Mouse (Mus musculus) hindbrain, embryonic 16.5 days (tissue): ENCODE measurements around the gene Mfsd2a. TPM values are rescaled to one million over a fixed set of nuclear protein-coding genes. Genes with fewer than 3 reads are reported as not detected.
"Not testable (repeated sequence)": the region's sequence is repeated elsewhere in the genome, so short reads cannot be mapped to it uniquely, and the experiment has no call there.

Experiments used
- ATAC-seq: fragments of 200-750 bp; cut with Nextera tagmentation; 2 replicates; pipeline ENCODE4 v1.8.0; 2017; ENCODE audit warnings: moderate TSS enrichment, moderate library complexity
- H3K27ac ChIP-seq: fragments of 300-500 bp; sonication (generic); 2 replicates; pipeline ENCODE4 v1.5.1; 2014; ENCODE audit warnings: low read depth, mild to moderate bottlenecking, control low read depth, low read length, moderate library complexity
- H3K27me3 ChIP-seq: fragments of 300-500 bp; sonication (generic); replicated peaks from 2 replicates; pipeline ENCODE4 v1.6.1; 2014; ENCODE audit warnings: low read length; ENCODE audit not compliant: control insufficient read depth, insufficient read depth
- H3K36me3 ChIP-seq: fragments of 300-500 bp; sonication (generic); 2 replicates; pipeline ENCODE4 v1.6.1; 2014; ENCODE audit warnings: mild to moderate bottlenecking, low read length, moderate library complexity, mixed read lengths; ENCODE audit not compliant: control insufficient read depth, insufficient read depth
- H3K4me1 ChIP-seq: fragments of 300-500 bp; sonication (generic); 2 replicates; pipeline ENCODE4 v1.6.1; 2014; ENCODE audit warnings: low read depth, low read length; ENCODE audit not compliant: control insufficient read depth, insufficient read depth
- H3K4me2 ChIP-seq: fragments of 300-500 bp; sonication (generic); 2 replicates; pipeline ENCODE4 v1.6.1; 2014; ENCODE audit warnings: mild to moderate bottlenecking, low read length, control low read depth, moderate library complexity
- H3K4me3 ChIP-seq: fragments of 300-500 bp; sonication (generic); 2 replicates; pipeline ENCODE4 v1.5.1; 2014; ENCODE audit warnings: mild to moderate bottlenecking, low read length, control low read depth, moderate library complexity
- H3K9ac ChIP-seq: fragments of 300-500 bp; sonication (generic); 2 replicates; pipeline ENCODE4 v1.6.1; 2014; ENCODE audit warnings: low read depth, mild to moderate bottlenecking, control low read depth, low read length, moderate library complexity
- H3K9me3 ChIP-seq: fragments of 300-500 bp; sonication (generic); 2 replicates; pipeline ENCODE4 v1.6.1; 2014; ENCODE audit warnings: mild to moderate bottlenecking, low read length, moderate library complexity; ENCODE audit not compliant: control insufficient read depth
- WGBS: fragments of 180-500 bp; shearing (Covaris S2); extraction: QIAGEN DNeasy Blood & Tissue Kit; methylation state at CpG from one replicate; pipeline ENCODE4 v1.1.7; 2014; 5-methylcytosine and 5-hydroxymethylcytosine counted together
- polyA plus RNA-seq: library from polyadenylated mRNA; unstranded; fragments of >200 nt; fragmentation: Nextera tagmentation; extraction: Ambion mirVana; gene quantifications from 2 replicates; pipeline ENCODE4 v1.2.1, GENCODE M21; 2015

The Mfsd2a gene
- polyA plus RNA-seq, 1 experiment from 2014 or later: 36.5 TPM

DNA sequence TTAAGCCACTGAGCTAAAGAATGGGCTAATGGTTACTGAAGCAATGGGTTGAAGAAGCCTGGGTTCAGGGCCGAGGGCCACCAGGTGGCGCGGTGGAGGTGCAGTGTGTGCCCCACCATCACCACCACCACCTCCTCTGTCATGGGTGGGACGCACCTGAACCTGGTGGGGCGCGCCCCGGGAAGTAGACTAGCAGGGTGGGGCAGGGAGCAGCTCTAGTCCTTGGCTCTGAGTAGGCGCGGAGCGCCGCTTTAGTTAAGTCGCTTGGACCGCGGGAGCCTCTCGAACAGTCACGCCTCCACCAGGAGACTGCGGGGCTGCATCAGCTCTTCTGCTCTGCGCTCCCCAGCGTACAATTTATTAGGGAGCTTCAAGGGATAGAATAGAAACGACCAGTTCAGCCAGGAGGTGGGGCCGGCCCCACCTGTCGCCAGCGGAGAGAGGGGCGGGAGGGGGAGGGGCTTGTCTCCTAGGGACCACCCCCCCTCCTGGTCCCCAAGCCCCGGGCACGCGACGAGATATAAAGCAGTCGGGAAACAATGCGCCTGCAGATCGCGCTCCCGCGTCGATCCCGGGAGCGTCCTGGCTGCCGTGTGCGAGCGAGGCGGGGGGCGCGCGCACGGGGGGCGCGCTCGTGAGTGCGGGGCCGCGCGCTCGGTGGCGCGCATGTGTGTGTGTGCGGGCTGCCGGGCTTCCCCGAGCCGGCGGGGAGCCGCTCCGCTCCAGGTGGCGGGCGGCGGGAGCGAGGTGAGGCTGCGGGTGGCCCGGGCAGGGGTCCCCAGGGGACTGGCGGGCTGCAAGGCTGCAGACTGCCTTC is 34.6 kb upstream of the Mfsd2a start, which contains the start of gene Mycl:
Gene Mycl (plus strand): TSS at position 249 of the 817 bp plus-strand sequence.
- Histone ChIP-seq H3K9ac (peak within 1 kb of the TSS; percentile 93), H3K27me3 (no peaks in the 10 kb centered on the region), H3K27ac (peak within 1 kb of the TSS; percentile 90), H3K9me3 (no peaks in the 10 kb centered on the region), H3K4me1 (peaks cover 25% of the 10 kb centered on the region), H3K4me3 (peak within 1 kb of the TSS; percentile 93), H3K4me2 (peak within 1 kb of the TSS; percentile 63), H3K36me3 (no peaks in the 10 kb centered on the region)
- WGBS: under 1% methylated on average over 53 of the region's 69 CpGs
- peak; percentile 85 for ATAC-seq

DNA sequence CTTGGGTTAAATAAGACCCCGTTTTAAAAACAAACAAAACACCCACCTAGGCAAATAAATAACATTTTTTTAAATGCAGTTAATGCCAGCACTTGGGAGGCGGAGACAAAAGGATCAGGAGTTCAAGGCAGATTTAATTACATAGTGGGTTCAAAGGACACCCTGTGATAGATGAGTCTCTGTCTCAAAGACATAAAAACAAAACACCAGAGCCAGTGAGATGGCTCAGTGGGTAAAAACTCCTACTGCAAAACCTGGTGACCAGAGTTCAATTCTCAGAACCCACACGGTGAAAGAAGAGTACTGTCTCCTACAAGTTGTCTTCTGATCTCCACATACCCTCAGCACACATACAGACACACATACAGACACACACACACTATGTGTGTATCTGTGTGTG is 31.3 kb upstream of the Mfsd2a start:
- Histone ChIP-seq H3K4me1 (peaks cover 5% of the 10 kb centered on the region), H3K9me3 (no peaks in the 10 kb centered on the region), H3K9ac (no peak overlapping the region), H3K4me3 (no peak overlapping the region), H3K36me3 (no peaks in the 10 kb centered on the region), H3K4me2 (no peak overlapping the region), H3K27ac (no peak overlapping the region), H3K27me3 (no peaks in the 10 kb centered on the region)
- no peak for ATAC-seq
- WGBS: 61% methylated on average over 3 of the region's 3 CpGs

DNA sequence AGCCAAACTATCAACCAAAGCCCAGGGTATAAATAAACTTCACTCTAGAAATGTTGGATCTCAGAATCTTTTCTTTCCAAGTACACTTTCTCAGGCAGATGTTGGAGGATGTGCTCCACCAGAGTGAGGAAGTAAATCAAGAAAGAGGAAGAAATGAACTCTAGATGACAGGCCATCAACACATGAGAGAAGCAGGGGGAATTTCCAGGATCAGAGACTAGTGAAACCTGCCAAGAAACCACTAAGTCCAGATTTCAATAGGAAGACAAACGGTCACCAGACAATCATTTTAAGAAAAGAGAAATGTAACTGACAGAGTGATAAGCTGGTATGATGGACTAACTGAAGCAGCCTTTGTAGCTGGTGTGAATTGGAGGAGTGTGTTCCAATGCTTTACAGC is 30.2 kb upstream of the Mfsd2a start:
- H3K4me2 ChIP-seq: no peak overlapping the region
- no peak overlapping the region for H3K9ac ChIP-seq
- no peaks in the 10 kb centered on the region for H3K36me3 ChIP-seq
- no peaks in the 10 kb centered on the region for H3K27me3 ChIP-seq
- no peak overlapping the region for H3K27ac ChIP-seq
- peaks cover 3% of the 10 kb centered on the region; the same call in 1 of the 2 replicates for H3K4me1 ChIP-seq
- 78% methylated on average over 1 of the region's 1 CpGs for WGBS
- H3K9me3 ChIP-seq: no peaks in the 10 kb centered on the region
- no peak overlapping the region for H3K4me3 ChIP-seq
- ATAC-seq: no peak

DNA sequence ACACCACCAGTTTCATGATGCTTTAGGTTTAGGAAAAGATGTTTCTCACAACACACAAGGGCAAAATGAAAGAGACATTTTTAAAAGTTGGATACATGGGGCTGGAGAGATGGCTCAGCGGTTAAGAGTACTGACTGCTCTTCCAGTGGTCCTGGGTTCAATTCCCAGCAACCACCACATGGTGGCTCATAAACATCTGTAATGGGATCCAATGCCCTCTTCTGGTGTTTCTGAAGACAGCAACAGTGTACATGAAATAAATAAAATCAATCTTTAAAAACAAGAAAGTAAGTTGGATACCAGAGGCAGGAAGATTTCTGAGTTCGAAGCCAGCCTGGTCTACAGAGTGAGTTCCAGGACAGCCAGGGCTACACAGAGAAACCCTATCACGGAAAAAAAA is 27.0 kb upstream of the Mfsd2a start:
- H3K9ac ChIP-seq, H3K4me2 ChIP-seq, ATAC-seq, H3K36me3 ChIP-seq, H3K27ac ChIP-seq, H3K27me3 ChIP-seq, H3K4me3 ChIP-seq, H3K4me1 ChIP-seq, H3K9me3 ChIP-seq: not testable (repeated sequence)
- 62% methylated on average over 3 of the region's 3 CpGs for WGBS

DNA sequence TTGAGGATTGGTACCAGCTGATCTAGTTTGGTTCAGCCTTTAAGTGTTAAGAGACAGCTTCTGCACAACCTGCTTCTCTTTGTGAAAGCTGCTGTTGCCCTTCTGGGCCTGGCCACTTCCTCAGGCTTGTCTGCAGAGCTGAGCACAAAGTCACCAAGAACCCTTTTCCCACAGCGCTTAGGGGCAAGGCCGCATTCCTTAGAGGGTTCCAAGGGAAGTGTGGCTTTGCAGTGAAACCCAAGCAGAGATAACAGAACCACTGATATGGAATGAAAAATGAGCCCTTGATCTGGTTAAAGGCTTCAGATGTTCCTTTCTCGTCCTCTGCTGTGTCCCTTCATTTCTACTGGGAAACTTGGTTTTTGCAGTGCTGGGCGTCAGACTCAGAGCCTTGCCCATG is 26.4 kb upstream of the Mfsd2a start:
- no peaks in the 10 kb centered on the region for H3K4me1 ChIP-seq
- no peak for ATAC-seq
- no peaks in the 10 kb centered on the region for H3K9me3 ChIP-seq
- peaks cover 2% of the 10 kb centered on the region; the same call in 1 of the 2 replicates for H3K27me3 ChIP-seq
- H3K27ac ChIP-seq: no peak overlapping the region
- no peak overlapping the region for H3K9ac ChIP-seq
- no peak overlapping the region for H3K4me3 ChIP-seq
- no peak overlapping the region for H3K4me2 ChIP-seq
- WGBS: 83% methylated on average over 4 of the region's 4 CpGs
- no peaks in the 10 kb centered on the region for H3K36me3 ChIP-seq

DNA sequence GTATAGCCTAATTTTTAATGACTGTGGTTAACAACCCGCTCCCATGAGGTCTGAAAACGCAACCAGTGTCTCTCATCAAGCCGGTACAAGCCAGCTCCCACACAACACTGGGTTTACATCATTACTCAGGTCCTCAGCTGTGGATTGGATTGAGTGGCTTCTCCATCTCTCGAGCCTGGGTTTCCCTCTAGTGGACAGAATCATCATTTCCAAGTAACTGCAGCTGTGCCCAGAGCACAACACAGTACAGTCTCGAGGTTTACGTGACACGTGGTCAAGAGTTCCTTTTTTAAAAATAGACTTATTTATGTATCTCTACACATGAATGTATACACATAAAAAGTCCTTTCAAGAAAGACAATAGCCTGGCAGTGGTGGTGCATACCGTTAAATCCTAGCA is 24.1 kb upstream of the Mfsd2a start:
- H3K27ac ChIP-seq: no peak overlapping the region
- no peak overlapping the region for H3K4me3 ChIP-seq
- no peaks in the 10 kb centered on the region for H3K36me3 ChIP-seq
- H3K27me3 ChIP-seq: peaks cover 5% of the 10 kb centered on the region; the same call in 1 of the 2 replicates
- ATAC-seq: peak; percentile 93
- H3K9me3 ChIP-seq: no peaks in the 10 kb centered on the region
- no peak overlapping the region for H3K4me2 ChIP-seq
- no peaks in the 10 kb centered on the region for H3K4me1 ChIP-seq
- no peak overlapping the region for H3K9ac ChIP-seq
- 31% methylated on average over 8 of the region's 8 CpGs for WGBS

DNA sequence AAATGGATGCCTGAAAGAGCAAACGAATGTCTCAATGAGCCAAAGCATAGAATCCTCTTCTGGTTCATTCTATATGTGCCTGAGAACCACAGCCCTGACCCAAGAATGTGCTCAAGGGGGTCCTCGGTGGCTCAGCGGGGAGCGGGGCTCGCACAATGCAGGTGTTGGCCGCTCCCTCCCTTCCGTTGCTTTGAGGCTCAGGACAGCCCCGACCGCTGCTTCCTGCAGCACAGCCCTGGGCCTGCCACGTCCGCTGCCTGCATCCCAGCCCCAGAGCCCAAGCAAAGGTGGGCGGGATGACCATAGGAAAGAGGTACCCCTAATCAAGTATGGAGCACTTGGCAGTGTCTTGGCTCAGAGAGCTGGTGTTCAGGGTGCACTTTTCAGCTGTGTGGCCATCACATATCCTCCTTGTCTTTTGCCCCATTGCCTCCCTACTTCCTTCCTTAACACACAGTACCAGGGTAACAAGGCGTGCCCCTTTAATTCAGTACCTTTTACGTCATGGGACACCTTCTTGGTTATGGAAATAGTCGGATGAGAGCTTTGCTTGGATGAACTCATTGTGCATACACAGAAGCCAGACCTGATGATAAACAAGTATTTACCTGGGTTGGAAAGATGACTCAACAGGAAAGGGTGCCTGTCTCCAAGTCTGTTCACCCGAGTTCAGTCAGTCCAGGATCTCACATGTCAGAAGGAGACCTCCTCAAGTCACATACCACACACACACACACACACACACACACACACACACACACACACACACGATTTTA is 22.7 kb upstream of the Mfsd2a start:
- H3K36me3 ChIP-seq: no peaks in the 10 kb centered on the region
- H3K9ac ChIP-seq: peak overlapping the region; percentile 24; the same call in 1 of the 2 replicates
- WGBS: 27% methylated on average over 17 of the region's 17 CpGs
- H3K27ac ChIP-seq: no peak overlapping the region
- peak; percentile 27; the same call in 1 of the 2 replicates for ATAC-seq
- H3K4me3 ChIP-seq: peak overlapping the region; percentile 11
- peak overlapping the region; percentile 45 for H3K4me2 ChIP-seq
- H3K27me3 ChIP-seq: peaks cover 5% of the 10 kb centered on the region; the same call in 1 of the 2 replicates
- H3K9me3 ChIP-seq: no peaks in the 10 kb centered on the region
- H3K4me1 ChIP-seq: no peaks in the 10 kb centered on the region

DNA sequence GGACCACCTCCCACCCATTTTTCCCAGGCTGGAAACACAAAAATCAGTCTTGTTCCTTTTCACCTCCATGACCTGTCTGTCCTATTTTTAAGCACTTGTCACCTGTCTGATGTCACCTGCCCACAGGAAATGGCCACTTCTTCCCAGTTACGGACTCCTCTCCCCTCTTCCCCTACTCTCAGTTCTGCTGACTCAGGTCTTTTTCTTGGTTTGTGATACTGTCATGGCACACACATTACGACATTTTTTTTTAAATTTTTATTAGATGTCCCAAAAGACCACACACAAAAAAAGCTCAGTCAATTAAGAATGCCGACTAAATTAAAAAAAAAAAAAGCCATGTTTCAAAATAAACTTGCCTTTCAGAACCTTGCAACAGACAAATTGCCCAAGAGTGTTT is 21.5 kb upstream of the Mfsd2a start:
- no peaks in the 10 kb centered on the region for H3K36me3 ChIP-seq
- H3K27ac ChIP-seq: no peak overlapping the region
- H3K4me1 ChIP-seq: no peaks in the 10 kb centered on the region
- 67% methylated on average over 3 of the region's 3 CpGs for WGBS
- no peak overlapping the region; the same call in 1 of the 2 replicates for H3K4me2 ChIP-seq
- no peak overlapping the region for H3K4me3 ChIP-seq
- H3K9me3 ChIP-seq: no peaks in the 10 kb centered on the region
- H3K9ac ChIP-seq: no peak overlapping the region
- H3K27me3 ChIP-seq: peaks cover 5% of the 10 kb centered on the region; the same call in 1 of the 2 replicates
- no peak for ATAC-seq

DNA sequence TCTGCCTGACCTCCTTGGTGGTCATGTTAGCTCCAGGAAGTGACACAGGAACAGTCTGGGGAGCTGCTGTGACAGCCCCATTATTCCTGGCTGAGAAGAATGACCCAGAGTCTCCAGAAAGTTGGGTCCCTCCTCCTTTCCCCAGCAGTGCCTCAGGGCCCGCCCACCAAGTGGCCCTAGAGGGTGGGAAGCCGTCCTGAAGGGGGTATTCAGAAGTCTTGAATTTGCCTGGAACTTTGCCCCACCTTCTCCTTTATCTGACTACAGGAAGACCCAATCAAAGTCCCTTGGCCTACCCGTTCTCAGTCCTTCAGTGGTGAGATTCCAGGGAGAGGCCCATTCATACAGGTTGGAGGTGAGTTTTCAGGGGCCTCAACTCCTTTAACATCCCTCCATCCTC is 20.9 kb upstream of the Mfsd2a start:
- Histone ChIP-seq H3K9ac (no peak overlapping the region), H3K27ac (no peak overlapping the region), H3K9me3 (no peaks in the 10 kb centered on the region), H3K4me2 (no peak overlapping the region), H3K36me3 (no peaks in the 10 kb centered on the region), H3K4me3 (no peak overlapping the region), H3K4me1 (no peaks in the 10 kb centered on the region), H3K27me3 (peaks cover 5% of the 10 kb centered on the region; the same call in 1 of the 2 replicates)
- 52% methylated on average over 3 of the region's 3 CpGs for WGBS
- no peak for ATAC-seq
